Comparison of ENCODE assay signal across 13 mouse cellular contexts in genomic region chr4:81059356-81059755, GRCm38 (mm10).
A peak's percentile ranks its signal among the peaks of the same experiment; 100 is the strongest.
DNase-seq lines count a peak whose midpoint lies in the region; ATAC-seq and TF ChIP-seq lines count a peak whose summit lies in the region.
"Had no signal": no experiment of that assay in that cellular context is flagged by ENCODE, and none has a peak within 500 bp of the region (broad histone marks: within the 10 kb centered on the region; RNA-seq: fewer than 3 reads in every experiment).

No protein-coding gene starts in this region.

- peaks cover 3% of the 10 kb centered on the region; the same call in 1 of the 2 replicates for H3K4me1 ChIP-seq in limb, embryonic 13.5 days
- H3K4me1 ChIP-seq in limb, embryonic 10.5 days = no peaks in the 10 kb centered on the region
- H3K4me1 ChIP-seq in limb, embryonic 14.5 days (ENCODE audit: control insufficient read depth, insufficient read depth, low read length) = peaks cover 14% of the 10 kb centered on the region
- H3K4me1 ChIP-seq: hindbrain, embryonic 12.5 days; megakaryocyte, embryonic 14.5 days had no signal

- H3K27me3 ChIP-seq in limb, embryonic 13.5 days = no peaks in the 10 kb centered on the region
- H3K27me3 ChIP-seq in limb, embryonic 10.5 days (ENCODE audit: low read depth, poor library complexity, severe bottlenecking) = no peaks in the 10 kb centered on the region
- no peaks in the 10 kb centered on the region for H3K27me3 ChIP-seq in limb, embryonic 14.5 days (ENCODE audit: control insufficient read depth, insufficient read depth, low read length)
- H3K27me3 ChIP-seq: hindbrain, embryonic 12.5 days; megakaryocyte, embryonic 14.5 days had no signal

- no peaks in the 10 kb centered on the region for H3K36me3 ChIP-seq in limb, embryonic 13.5 days
- H3K36me3 ChIP-seq in limb, embryonic 10.5 days = no peaks in the 10 kb centered on the region
- H3K36me3 ChIP-seq in limb, embryonic 14.5 days (ENCODE audit: control insufficient read depth, insufficient read depth, low read length) = no peaks in the 10 kb centered on the region
- H3K36me3 ChIP-seq: hindbrain, embryonic 12.5 days had no signal

- H3K9me3 ChIP-seq in limb, embryonic 13.5 days = no peaks in the 10 kb centered on the region
- no peaks in the 10 kb centered on the region for H3K9me3 ChIP-seq in limb, embryonic 10.5 days (replicated peaks)
- no peaks in the 10 kb centered on the region for H3K9me3 ChIP-seq in limb, embryonic 14.5 days (ENCODE audit: control insufficient read depth, low read length)
- H3K9me3 ChIP-seq: hindbrain, embryonic 12.5 days had no signal

- peak; percentile 44; the same call in 1 of the 2 replicates for ATAC-seq in limb, embryonic 13.5 days (ENCODE audit: low FRiP score, low read depth)
- no peak for ATAC-seq in limb, embryonic 14.5 days (ENCODE audit: low FRiP score, low read depth)

- H3K27ac ChIP-seq in limb, embryonic 13.5 days = peak overlapping the region; percentile 29; the same call in 1 of the 2 replicates
- H3K27ac ChIP-seq in limb, embryonic 10.5 days = no peak overlapping the region
- peak overlapping the region; percentile 76 for H3K27ac ChIP-seq in limb, embryonic 14.5 days (replicated peaks; ENCODE audit: low read depth, low read length)
- H3K27ac ChIP-seq: hindbrain, embryonic 12.5 days had no signal

- no peak for TF ChIP-seq POLR2A in limb, embryonic 14.5 days (IDR thresholded peaks at IDR 0.05; ENCODE audit: borderline replicate concordance, extremely low read depth, insufficient read depth, insufficient read length)

- DNase-seq in gastrocnemius, postnatal 14 days = peak; percentile 8
- DNase-seq in gastrocnemius, postnatal 10 days = no peak
- DNase-seq in limb, embryonic 10.5 days (ENCODE audit: low spot score) = no peak
- DNase-seq in heart, adult 8-10 months (ENCODE audit: low spot score) = peak; percentile 24
- DNase-seq in limb, embryonic 14.5 days (ENCODE audit: low spot score) = peak; percentile 63
- no peak for DNase-seq in spleen, postnatal 4 days (ENCODE audit: low spot score in 2 of 2)
- DNase-seq in left cerebral cortex, adult 8-10 months (ENCODE audit: low spot score in 2 of 2) = no peak
- DNase-seq: adrenal gland, postnatal 10 days; cerebellum, adult 2 months; thymus, postnatal 14 days had no signal

- H3K9ac ChIP-seq in limb, embryonic 13.5 days = no peak overlapping the region
- no peak overlapping the region for H3K9ac ChIP-seq in limb, embryonic 14.5 days (ENCODE audit: low read depth, low read length, severe bottlenecking)
- H3K9ac ChIP-seq: hindbrain, embryonic 12.5 days had no signal

- intact Hi-C loops in gastrocnemius, postnatal 14 days (cut with DNase I; ENCODE audit: low total_unique reads) = no loop called here

- H3K4me2 ChIP-seq in limb, embryonic 13.5 days (replicated peaks) = no peak overlapping the region
- H3K4me2 ChIP-seq in limb, embryonic 14.5 days (replicated peaks; ENCODE audit: low read depth, low read length, severe bottlenecking) = no peak overlapping the region
- H3K4me2 ChIP-seq: hindbrain, embryonic 12.5 days had no signal

- H3K4me3 ChIP-seq in limb, embryonic 13.5 days = no peak overlapping the region
- no peak overlapping the region for H3K4me3 ChIP-seq in limb, embryonic 10.5 days
- no peak overlapping the region for H3K4me3 ChIP-seq in limb, embryonic 14.5 days (replicated peaks; ENCODE audit: low read length)
- H3K4me3 ChIP-seq: hindbrain, embryonic 12.5 days; megakaryocyte, embryonic 14.5 days had no signal

- 78% methylated on average over 3 of the region's 3 CpGs for WGBS in limb, embryonic 13.5 days
- 92% methylated on average over 3 of the region's 3 CpGs for WGBS in limb, embryonic 10.5 days
- 67% methylated on average over 3 of the region's 3 CpGs for WGBS in limb, embryonic 14.5 days

Comparison
In these comparisons a context has a peak if more than half of its experiments do, and no peak if none do; other contexts are left out.
1. DNase-seq: peak in gastrocnemius, postnatal 14 days (single experiment), heart, adult 8-10 months (single experiment) and limb, embryonic 14.5 days (single experiment); none in gastrocnemius, postnatal 10 days (single experiment), limb, embryonic 10.5 days (single experiment), spleen, postnatal 4 days (0 of 2) and left cerebral cortex, adult 8-10 months (0 of 2).